Mouse (Mus musculus) CH12.LX (cell line): ENCODE results near the gene Fbxw10. TPM values are rescaled to one million over a fixed set of nuclear protein-coding genes. Genes with fewer than 3 reads are reported as not detected.

Source experiments
- DNase-seq: peaks from one replicate; pipeline ENCODE4 v3.0.0-alpha.2; 2013; ENCODE audit errors: extremely low read depth
- H3K27ac ChIP-seq: 2 replicates; pipeline ENCODE4 v1.5.1; 2012; ENCODE audit warnings: low read depth, mild to moderate bottlenecking, control low read depth, moderate library complexity; ENCODE audit not compliant: insufficient read depth
- H3K27me3 ChIP-seq: replicated peaks from 2 replicates; pipeline ENCODE3; 2012; ENCODE audit warnings: inconsistent platforms
- H3K36me3 ChIP-seq, 2 experiments: replicated peaks in 1 of 2; 2 replicates each; pipeline versions ENCODE3 to v1.6.1; 2012; ENCODE audit warnings: inconsistent platforms in 1 of 2, low read length in 1 of 2, mild to moderate bottlenecking in 1 of 2, mixed read lengths in 1 of 2, moderate library complexity in 1 of 2; ENCODE audit not compliant: control insufficient read depth in 1 of 2, insufficient read depth in 1 of 2
- H3K4me1 ChIP-seq, 2 experiments: 2 replicates each; pipeline ENCODE4 v1.6.1; 2012; ENCODE audit warnings: inconsistent platforms in 1 of 2, moderate library complexity in 1 of 2; ENCODE audit not compliant: insufficient read depth in 2 of 2, control insufficient read depth in 1 of 2
- H3K4me2 ChIP-seq: 2 replicates; pipeline ENCODE4 v1.6.1; 2012; ENCODE audit warnings: low read depth, mild to moderate bottlenecking, control low read depth; ENCODE audit not compliant: poor library complexity, insufficient read depth, severe bottlenecking
- H3K4me3 ChIP-seq, 3 experiments: fragments of 150-350 bp in 1 of 3; sonication (generic) in 1 of 3; replicated peaks in 1 of 3; 2 replicates each; pipeline versions ENCODE3 to v1.5.1; 2011 to 2012; ENCODE audit warnings: low read depth in 2 of 3, low read length in 2 of 3, mild to moderate bottlenecking in 2 of 3, moderate library complexity in 2 of 3, control low read depth in 1 of 3, improper control_type of control experiment in 1 of 3, inconsistent platforms in 1 of 3, mixed read lengths in 1 of 3; ENCODE audit not compliant: poor library complexity in 1 of 3
- H3K79me2 ChIP-seq: replicated peaks from 2 replicates; pipeline ENCODE4 v1.6.1; 2012; ENCODE audit warnings: mild to moderate bottlenecking, moderate library complexity; ENCODE audit not compliant: control insufficient read depth, poor library complexity, insufficient read depth, severe bottlenecking; ENCODE audit errors: extremely low read depth
- H3K9ac ChIP-seq: 2 replicates; pipeline ENCODE4 v1.6.1; 2012; ENCODE audit warnings: low read depth, mild to moderate bottlenecking, control low read depth, moderate library complexity; ENCODE audit not compliant: insufficient read depth
- H3K9me3 ChIP-seq: replicated peaks from 2 replicates; pipeline ENCODE3; 2012; ENCODE audit warnings: low read length, inconsistent platforms, mixed read lengths
- BHLHE40 ChIP-seq: IDR thresholded peaks from 2 replicates; pipeline ENCODE4 v1.6.1; 2011; ENCODE audit warnings: mild to moderate bottlenecking, low read depth, low read length, improper control_type of control experiment
- CTCF ChIP-seq, 2 experiments: IDR thresholded peaks in 1 of 2; conservative IDR thresholded peaks in 1 of 2; 2 replicates each; pipeline ENCODE4 v1.5.1; 2011 to 2012; ENCODE audit warnings: low read depth in 2 of 2, low read length in 2 of 2, improper control_type of control experiment in 1 of 2, inconsistent platforms in 1 of 2, mild to moderate bottlenecking in 1 of 2, moderate library complexity in 1 of 2
- E2F4 ChIP-seq: IDR thresholded peaks from 2 replicates; pipeline ENCODE4 v1.6.1; 2011; ENCODE audit warnings: low read depth, low read length, improper control_type of control experiment; ENCODE audit not compliant: insufficient replicate concordance
- ELF1 ChIP-seq: IDR thresholded peaks from 2 replicates; pipeline ENCODE4 v1.6.1; 2014; ENCODE audit warnings: low read depth, mild to moderate bottlenecking, inconsistent platforms, low read length, improper control_type of control experiment
- EP300 ChIP-seq: IDR thresholded peaks from 2 replicates; pipeline ENCODE4 v1.6.1; 2011; ENCODE audit warnings: low read length, improper control_type of control experiment
- ETS1 ChIP-seq: conservative IDR thresholded peaks from 2 replicates; pipeline ENCODE4 v1.6.1; 2012; ENCODE audit warnings: low read depth, mild to moderate bottlenecking, inconsistent platforms, low read length, improper control_type of control experiment, moderate library complexity
- GABPA ChIP-seq: IDR thresholded peaks from 2 replicates; pipeline ENCODE4 v1.6.1; 2012; ENCODE audit warnings: low read depth, low read length, improper control_type of control experiment, inconsistent platforms; ENCODE audit not compliant: insufficient replicate concordance
- HCFC1 ChIP-seq: IDR thresholded peaks from 2 replicates; pipeline ENCODE4 v1.6.1; 2012; ENCODE audit warnings: low read depth, mild to moderate bottlenecking, inconsistent platforms, low read length, improper control_type of control experiment
- KAT2A ChIP-seq: IDR thresholded peaks from 2 replicates; pipeline ENCODE4 v1.6.1; 2012; ENCODE audit warnings: low read length, improper control_type of control experiment, inconsistent platforms; ENCODE audit not compliant: insufficient replicate concordance
- MAFK ChIP-seq: IDR thresholded peaks from 2 replicates; pipeline ENCODE4 v1.6.1; 2011; ENCODE audit warnings: low read length, improper control_type of control experiment; ENCODE audit not compliant: insufficient replicate concordance
- MAZ ChIP-seq: IDR thresholded peaks from 2 replicates; pipeline ENCODE4 v1.6.1; 2012; ENCODE audit warnings: low read depth, mild to moderate bottlenecking, inconsistent platforms, low read length, improper control_type of control experiment, moderate library complexity
- MXI1 ChIP-seq: IDR thresholded peaks from 2 replicates; pipeline ENCODE4 v1.6.1; 2011; ENCODE audit warnings: mild to moderate bottlenecking, low read depth, low read length, improper control_type of control experiment
- MYC ChIP-seq: IDR thresholded peaks from 2 replicates; pipeline ENCODE4 v1.6.1; 2011; ENCODE audit warnings: low read depth, mild to moderate bottlenecking, improper control_type of control experiment, low read length
- NELFE ChIP-seq: IDR thresholded peaks from 2 replicates; pipeline ENCODE4 v1.6.1; 2011; ENCODE audit warnings: low read depth, low read length, improper control_type of control experiment
- PAX5 ChIP-seq: IDR thresholded peaks from 2 replicates; pipeline ENCODE4 v1.6.1; 2012; ENCODE audit warnings: low read length, inconsistent platforms, mixed read lengths
- POLR2A ChIP-seq: IDR thresholded peaks from 2 replicates; pipeline ENCODE4 v1.6.1; 2011; ENCODE audit warnings: low read depth, mild to moderate bottlenecking, improper control_type of control experiment, low read length
- POLR2AphosphoS2 ChIP-seq: IDR thresholded peaks from 2 replicates; pipeline ENCODE4 v1.6.1; 2011; ENCODE audit warnings: low read depth, low read length, improper control_type of control experiment
- RAD21 ChIP-seq: IDR thresholded peaks from 2 replicates; pipeline ENCODE4 v1.6.1; 2011; ENCODE audit warnings: low read depth, mild to moderate bottlenecking, low read length, improper control_type of control experiment, moderate library complexity
- SIN3A ChIP-seq: IDR thresholded peaks from 2 replicates; pipeline ENCODE4 v1.6.1; 2012; ENCODE audit warnings: low read length, improper control_type of control experiment, inconsistent platforms
- TBP ChIP-seq: conservative IDR thresholded peaks from 2 replicates; pipeline ENCODE4 v1.6.1; 2011; ENCODE audit warnings: low read depth, low read length, improper control_type of control experiment
- TCF12 ChIP-seq: IDR thresholded peaks from 2 replicates; pipeline ENCODE4 v1.6.1; 2014; ENCODE audit warnings: low read depth, mild to moderate bottlenecking, inconsistent platforms, low read length, improper control_type of control experiment
- UBTF ChIP-seq: IDR thresholded peaks from 2 replicates; pipeline ENCODE4 v1.6.1; 2012; ENCODE audit warnings: low read depth, mild to moderate bottlenecking, inconsistent platforms, low read length, improper control_type of control experiment, moderate library complexity
- USF2 ChIP-seq: conservative IDR thresholded peaks from 2 replicates; pipeline ENCODE4 v1.6.1; 2011; ENCODE audit warnings: low read depth, low read length, improper control_type of control experiment
- ZMIZ1 ChIP-seq: IDR thresholded peaks from 2 replicates; pipeline ENCODE4 v1.6.1; 2012; ENCODE audit warnings: low read depth, mild to moderate bottlenecking, inconsistent platforms, low read length, improper control_type of control experiment
- ZNF384 ChIP-seq: IDR thresholded peaks from 2 replicates; pipeline ENCODE4 v1.6.1; 2012; ENCODE audit warnings: low read depth, low read length, improper control_type of control experiment, inconsistent platforms
- dilution Hi-C: fragments of 300-500 bp; cut with MboI; formaldehyde crosslinking; loops from 2 replicates; pipeline ENCODE4 v1.14.3; 2020; ENCODE audit warnings: low sequenced_read_pairs; ENCODE audit not compliant: extremely low pct_unique_long_range_greater_than_20kb, extremely low pct_ligation_motif_present
- in situ Hi-C: fragments of 300-500 bp; cut with MboI; formaldehyde crosslinking; loops from 3 replicates; pipeline ENCODE4 v1.14.3; 2019; ENCODE audit warnings: low sequenced_read_pairs, low pct_ligation_motif_present, low pct_unique_long_range_greater_than_20kb, mixed read lengths
- polyA plus RNA-seq: library from polyadenylated mRNA; unstranded; fragments of >175 nt; gene quantifications from 2 replicates; pipeline ENCODE4 v1.2.1, GENCODE M21; 2012; ENCODE audit warnings: low read depth; ENCODE audit not compliant: insufficient read length
- total RNA-seq, 2 experiments: library from RNA; depleted of rRNA; stranded (reverse); fragments of 300-350 nt in 1 of 2; fragments of >200 nt in 1 of 2; gene quantifications; 2 replicates each; pipeline ENCODE4 v1.2.3; 2012 to 2014

Gene Fbxw10
- total RNA-seq (2012; rRNA removed): 0.50 and 0.59 TPM in 2 replicates
- 0.78 and 0.88 TPM in 2 replicates for total RNA-seq (2014; rRNA removed)
- 0.87 and 1.4 TPM in 2 replicates for polyA plus RNA-seq

DNA sequence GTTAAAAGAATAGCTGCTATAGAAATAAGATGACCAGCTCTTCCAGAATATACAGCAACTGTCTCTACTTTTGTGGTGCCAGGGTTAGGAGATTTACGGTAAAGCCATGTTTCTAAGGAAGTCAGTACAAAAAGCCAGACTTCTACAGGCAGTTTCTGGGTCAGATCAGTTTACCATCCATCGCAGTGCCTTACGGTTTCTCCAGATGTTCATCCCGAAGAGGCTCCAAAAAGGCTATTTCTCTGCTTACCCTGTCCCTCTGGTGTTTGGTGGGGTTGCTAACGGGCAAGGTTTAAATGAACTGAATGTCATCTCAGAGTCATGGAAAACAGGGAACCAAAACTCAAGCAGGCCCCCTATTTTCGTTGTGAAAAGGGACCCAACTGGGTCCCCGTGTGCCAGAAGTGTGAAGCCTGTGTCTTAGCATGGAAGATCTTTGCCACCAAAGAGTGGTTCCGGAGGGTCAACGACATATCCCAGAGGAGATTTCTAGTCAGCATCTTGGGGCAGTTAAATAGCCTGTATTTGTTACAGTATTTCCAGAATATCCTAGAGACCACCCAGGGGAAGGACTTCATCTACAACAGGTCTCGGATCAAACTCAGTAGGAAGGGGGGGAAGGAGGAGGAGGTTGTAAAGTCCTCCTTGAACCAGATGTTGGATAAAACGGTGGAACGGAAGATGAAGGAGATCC lies at the start of gene Fbxw10:
Gene Fbxw10, plus strand, starts transcription at position 109 of the 694 bp plus-strand sequence.
- TF ChIP-seq MYC (0 out of 2 replicates have a peak, but pooled peaks have one; percentile 31), MXI1 (peak; percentile 100), POLR2AphosphoS2 (no peak), EP300 (peak; percentile 22; the same call in 1 of the 2 replicates), POLR2A (peak; percentile 48; the same call in 1 of the 2 replicates), USF2 (no peak), MAZ (no peak), HCFC1 (peak; percentile 45), TBP (peak; percentile 85), TCF12 (peak; percentile 39; the same call in 1 of the 2 replicates), ELF1 (peak; percentile 72), NELFE (peak; percentile 46; the same call in 1 of the 2 replicates), SIN3A (peak; percentile 69; the same call in 1 of the 2 replicates)
- Histone ChIP-seq H3K9ac (peak within 1 kb of the TSS; percentile 29), H3K27me3 (no peaks in the 10 kb centered on the region), H3K79me2 (no peaks in the 10 kb centered on the region), H3K9me3 (no peaks in the 10 kb centered on the region), H3K4me1 (peaks cover 2 to 11% of the 10 kb centered on the region in 2 experiments), H3K27ac (no peak within 1 kb of the TSS), H3K36me3 (no peaks in the 10 kb centered on the region), H3K4me3 (peak within 1 kb of the TSS in 2 of 3 experiments; percentile 33 to 45), H3K4me2 (peak within 1 kb of the TSS; percentile 52)
- peak; percentile 49 for DNase-seq
- dilution Hi-C loops (no loop called here), in situ Hi-C loops (loop anchor here (5.0 kb wide), 1 partner anchor 90 kb away; no protein-coding TSS in a partner anchor)

DNA sequence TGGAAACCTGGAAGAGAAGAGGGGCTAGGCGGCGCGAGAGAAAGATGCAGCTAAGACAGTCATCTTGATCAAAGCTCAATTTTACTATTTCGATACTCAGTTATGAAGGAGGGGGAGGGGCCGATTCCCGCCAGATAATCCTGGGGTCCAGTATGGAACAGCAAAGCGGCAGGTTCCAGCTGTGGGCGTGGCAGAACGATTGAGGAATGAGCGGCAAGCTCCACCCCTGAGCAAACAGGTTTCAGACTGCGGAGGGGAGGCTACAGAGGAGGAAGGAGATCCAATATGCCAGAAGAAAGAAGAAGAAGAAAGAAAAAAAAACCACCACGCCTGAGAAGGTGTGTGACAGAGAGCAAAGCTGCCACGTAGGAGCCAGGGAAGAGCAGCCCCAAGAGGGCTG lies 42.8 kb upstream of the Fbxw10 start:
- Histone ChIP-seq H3K36me3 (no peaks in the 10 kb centered on the region), H3K4me2 (no peak overlapping the region), H3K4me1 (peaks cover 0 to 6% of the 10 kb centered on the region in 2 experiments; a peak in 1 of 4 replicates)
- dilution Hi-C loops: no loop called here
- no peak for TF ChIP-seq ETS1
- no peak for TF ChIP-seq HCFC1
- no peak for TF ChIP-seq ZMIZ1
- no peak for TF ChIP-seq MAZ
- TF ChIP-seq KAT2A: no peak
- no peak for TF ChIP-seq RAD21
- TF ChIP-seq CTCF (conservative IDR thresholded peaks at IDR 0.05 in 1 of 2, IDR thresholded peaks at IDR 0.05 in 1 of 2; ENCODE audit: low read depth in 2 of 2, low read length in 2 of 2): no peak
- no peak for TF ChIP-seq NELFE
- TF ChIP-seq BHLHE40: no peak
- no peak for TF ChIP-seq GABPA
- TF ChIP-seq MAFK: no peak
- TF ChIP-seq PAX5: no peak
- no peak for TF ChIP-seq E2F4
- no peak for TF ChIP-seq UBTF
- no peak for TF ChIP-seq ZNF384
- TF ChIP-seq, all 38 proteins: peak for 0
- Histone ChIP-seq H3K9me3 (peaks cover 9% of the 10 kb centered on the region), H3K4me3 (no peak overlapping the region), H3K27me3 (no peaks in the 10 kb centered on the region), H3K79me2 (no peaks in the 10 kb centered on the region), H3K27ac (no peak overlapping the region), H3K9ac (no peak overlapping the region)
- in situ Hi-C loops: loop anchor here (5.0 kb wide), 1 partner anchor 47 kb away; no protein-coding TSS in a partner anchor
- no peak for DNase-seq
